Mouse (Mus musculus): ENCODE data around the gene Ghdc.

GRCm38 (mm10) chr11:100749469-100749868 is 21.3 kb downstream of the Ghdc start:
- TF ChIP-seq CTCF (IDR thresholded peaks at IDR 0.05) (no peak), EP300 (IDR thresholded peaks at IDR 0.05) (no peak)

Data from lung, postnatal 0 days (tissue).